Mouse (Mus musculus): ENCODE results near the gene Cdh23. TPM values are rescaled to one million over a fixed set of nuclear protein-coding genes. Genes with fewer than 3 reads are reported as not detected.

Gene Cdh23
- total RNA-seq, 2 experiments from 2014 or later, result 2.9 to 4.5 TPM

- no peak for DNase-seq (ENCODE audit: low spot score in 2 of 2)
These were observed 57.0 kb downstream of the Cdh23 start for GRCm38 (mm10) chr10:60639291-60639690.

GRCm38 (mm10) chr10:60635568-60636295, 60.6 kb downstream of the Cdh23 start:
- DNase-seq (ENCODE audit: low spot score in 2 of 2), result no peak

GRCm38 (mm10) chr10:60634391-60634790, 61.9 kb downstream of the Cdh23 start:
- DNase-seq (ENCODE audit: low spot score in 2 of 2), result peak; percentile 23 to 40

GRCm38 (mm10) chr10:60626086-60626485, 70.2 kb downstream of the Cdh23 start:
- DNase-seq (ENCODE audit: low spot score in 2 of 2), result no peak

GRCm38 (mm10) chr10:60625511-60625910, 70.8 kb downstream of the Cdh23 start:
- DNase-seq (ENCODE audit: low spot score in 2 of 2), result no peak

GRCm38 (mm10) chr10:60624945-60625344, 71.3 kb downstream of the Cdh23 start:
- no peak for DNase-seq (ENCODE audit: low spot score in 2 of 2)

- peak; percentile 41 to 58 for DNase-seq (ENCODE audit: low spot score in 2 of 2)
These were observed 72.0 kb downstream of the Cdh23 start for GRCm38 (mm10) chr10:60624217-60624708.

- DNase-seq (ENCODE audit: low spot score in 2 of 2), result no peak
These were observed 73.5 kb downstream of the Cdh23 start for GRCm38 (mm10) chr10:60622836-60623235.

- no peak for DNase-seq (ENCODE audit: low spot score in 2 of 2)
These were observed 74.7 kb downstream of the Cdh23 start for GRCm38 (mm10) chr10:60621470-60622170.

GRCm38 (mm10) chr10:60615898-60616297, 80.4 kb downstream of the Cdh23 start:
- DNase-seq (ENCODE audit: low spot score in 2 of 2), result no peak

GRCm38 (mm10) chr10:60612893-60613292, 83.4 kb downstream of the Cdh23 start:
- no peak for DNase-seq (ENCODE audit: low spot score in 2 of 2)

- no peak for DNase-seq (ENCODE audit: low spot score in 2 of 2)
These were observed 89.1 kb downstream of the Cdh23 start for GRCm38 (mm10) chr10:60607166-60607565.

- DNase-seq (ENCODE audit: low spot score in 2 of 2), result no peak
These were observed 89.6 kb downstream of the Cdh23 start for GRCm38 (mm10) chr10:60606661-60607060.

GRCm38 (mm10) chr10:60602235-60602634, 94.1 kb downstream of the Cdh23 start:
- DNase-seq (ENCODE audit: low spot score in 2 of 2), result peak in 1 of 2 experiments; percentile 33

- peak; percentile 42 to 52 for DNase-seq (ENCODE audit: low spot score in 2 of 2)
These were observed 101.1 kb downstream of the Cdh23 start for GRCm38 (mm10) chr10:60595166-60595565.

- peak in 1 of 2 experiments; percentile 27 for DNase-seq (ENCODE audit: low spot score in 2 of 2)
These were observed 103.3 kb downstream of the Cdh23 start for GRCm38 (mm10) chr10:60592881-60593575.

- DNase-seq (ENCODE audit: low spot score in 2 of 2), result no peak
These were observed 105.0 kb downstream of the Cdh23 start for GRCm38 (mm10) chr10:60591281-60591680.

- no peak for DNase-seq (ENCODE audit: low spot score in 2 of 2)
These were observed 106.0 kb downstream of the Cdh23 start for GRCm38 (mm10) chr10:60590241-60590640.

GRCm38 (mm10) chr10:60585691-60586090, 110.6 kb downstream of the Cdh23 start:
- no peak for DNase-seq (ENCODE audit: low spot score in 2 of 2)

GRCm38 (mm10) chr10:60582956-60583355, 113.3 kb downstream of the Cdh23 start:
- no peak for DNase-seq (ENCODE audit: low spot score in 2 of 2)

GRCm38 (mm10) chr10:60580666-60581065, 115.6 kb downstream of the Cdh23 start:
- no peak for DNase-seq (ENCODE audit: low spot score in 2 of 2)
